In the genomic region with DNA sequence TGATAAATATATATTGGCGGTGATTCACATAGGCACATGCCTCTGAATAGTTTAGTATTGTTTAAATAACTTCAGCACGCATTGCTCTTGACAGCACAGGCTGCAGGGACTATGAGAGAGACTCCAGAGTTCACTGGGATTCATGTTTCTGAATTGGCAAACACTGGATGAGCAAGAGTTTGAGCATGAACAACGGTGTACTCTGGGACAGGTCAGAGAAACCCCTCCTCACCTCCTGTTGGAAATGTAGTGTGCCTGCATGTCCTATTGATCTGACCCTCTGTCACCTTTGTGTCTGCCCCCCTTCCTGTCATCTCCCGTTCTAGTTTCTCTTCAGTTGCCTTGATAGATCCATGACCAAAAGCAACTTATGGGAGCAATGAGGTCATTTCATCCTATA, we compare ENCODE assay signal across 28 mouse cellular contexts.
"Had no signal": no experiment of that assay in that cellular context is flagged by ENCODE, and none has a peak within 500 bp of the region (broad histone marks: within the 10 kb centered on the region; RNA-seq: fewer than 3 reads in every experiment).

No protein-coding gene starts in this region.

- H3K27me3 ChIP-seq: embryonic facial prominence, embryonic 12.5 days; embryonic facial prominence, embryonic 13.5 days; embryonic facial prominence, embryonic 15.5 days; forebrain, embryonic 13.5 days; forebrain, embryonic 15.5 days had no signal

- H3K4me3 ChIP-seq: embryonic facial prominence, embryonic 10.5 days; embryonic facial prominence, embryonic 12.5 days; embryonic facial prominence, embryonic 13.5 days; embryonic facial prominence, embryonic 15.5 days; erythroblast, embryonic 14.5 days; forebrain, embryonic 10.5 days; forebrain, embryonic 12.5 days; forebrain, embryonic 13.5 days; forebrain, embryonic 15.5 days; gastrocnemius, adult 2 months had no signal

- ATAC-seq: forebrain, embryonic 13.5 days; forebrain, embryonic 14.5 days; forebrain, embryonic 15.5 days; forebrain, embryonic 16.5 days; forebrain, postnatal 0 days had no signal

- H3K9me3 ChIP-seq: embryonic facial prominence, embryonic 10.5 days; embryonic facial prominence, embryonic 12.5 days; embryonic facial prominence, embryonic 13.5 days; embryonic facial prominence, embryonic 15.5 days; forebrain, embryonic 10.5 days; forebrain, embryonic 12.5 days; forebrain, embryonic 15.5 days had no signal

- DNase-seq: cerebellum, adult 18-20 months; cerebellum, adult 2 months; cerebellum, adult 8-10 months; cerebellum, adult 9-10 months; cerebellum, adult 9-11 months; cerebellum, postnatal 10 days; cerebellum, postnatal 14 days; cerebellum, postnatal 25 days; cerebellum, postnatal 36 days; embryo, embryonic 11 days; forebrain, postnatal 0 days; gastrocnemius, adult 2 months; gastrocnemius, postnatal 10 days; gastrocnemius, postnatal 14 days; gastrocnemius, postnatal 25 days; gastrocnemius, postnatal 36 days; heart, adult 18-20 months had no signal

- H3K4me1 ChIP-seq: embryonic facial prominence, embryonic 15.5 days; forebrain, embryonic 12.5 days; forebrain, embryonic 13.5 days; forebrain, embryonic 15.5 days had no signal

- H3K27ac ChIP-seq: embryonic facial prominence, embryonic 10.5 days; embryonic facial prominence, embryonic 12.5 days; embryonic facial prominence, embryonic 13.5 days; embryonic facial prominence, embryonic 15.5 days; forebrain, embryonic 10.5 days; forebrain, embryonic 12.5 days; forebrain, embryonic 13.5 days; forebrain, embryonic 15.5 days; gastrocnemius, adult 2 months had no signal

- H3K4me2 ChIP-seq: embryonic facial prominence, embryonic 12.5 days; embryonic facial prominence, embryonic 13.5 days; embryonic facial prominence, embryonic 15.5 days; forebrain, embryonic 12.5 days; forebrain, embryonic 13.5 days; forebrain, embryonic 15.5 days had no signal

- H3K9ac ChIP-seq: embryonic facial prominence, embryonic 12.5 days; embryonic facial prominence, embryonic 13.5 days; embryonic facial prominence, embryonic 15.5 days; forebrain, embryonic 12.5 days; forebrain, embryonic 13.5 days; forebrain, embryonic 15.5 days; forebrain, postnatal 0 days had no signal

- H3K36me3 ChIP-seq: embryonic facial prominence, embryonic 10.5 days; embryonic facial prominence, embryonic 12.5 days; embryonic facial prominence, embryonic 13.5 days; embryonic facial prominence, embryonic 15.5 days; forebrain, embryonic 10.5 days; forebrain, embryonic 12.5 days; forebrain, embryonic 15.5 days had no signal
